Comparison of ENCODE assay signal across 8 mouse cellular contexts in the genomic region with DNA sequence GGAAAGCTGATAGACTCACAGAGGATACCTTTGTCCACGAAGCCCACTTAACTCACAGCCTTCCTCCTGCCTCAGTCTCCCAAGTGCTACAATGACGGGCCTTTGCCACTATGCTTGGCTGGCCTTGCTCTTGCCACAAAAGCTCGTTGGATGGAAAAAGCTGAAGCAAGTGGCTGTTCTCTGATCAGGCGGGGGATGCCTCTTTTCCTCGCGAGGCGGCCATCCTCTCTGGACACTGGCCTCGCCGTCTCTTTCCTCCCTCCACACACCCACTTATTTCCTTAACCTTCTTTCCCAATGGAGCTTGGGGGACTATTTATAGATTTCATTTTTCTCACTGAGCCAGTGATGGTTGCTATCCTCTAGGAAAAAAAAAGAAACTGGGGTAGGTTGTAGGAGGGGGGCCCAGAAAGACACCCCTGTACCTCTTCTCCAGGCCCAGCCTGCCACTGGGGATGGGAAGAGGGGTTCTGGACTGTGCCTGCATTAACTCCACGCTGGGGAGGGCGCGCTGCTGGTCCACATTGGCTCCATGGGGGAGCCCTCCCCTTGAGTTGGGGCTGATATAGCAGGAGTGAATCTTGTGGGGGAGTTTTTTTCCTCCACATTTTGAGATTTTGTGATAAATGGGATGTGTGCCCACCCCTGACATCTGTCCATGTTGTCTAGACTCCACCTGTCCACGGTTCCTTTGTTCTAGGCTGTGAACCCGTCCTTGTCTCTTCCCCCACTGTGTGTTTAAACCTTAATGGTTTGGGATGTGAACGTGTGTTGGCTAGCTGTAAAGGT. TPM values are rescaled to one million over a fixed set of nuclear protein-coding genes. Genes with fewer than 3 reads are reported as not detected.
DNase-seq lines count a peak whose midpoint lies in the region; ATAC-seq and TF ChIP-seq lines count a peak whose summit lies in the region.

No protein-coding gene starts in this region.

- WGBS in thymus, adult 2 months = 78% methylated on average over 15 of the region's 15 CpGs
- WGBS in liver, embryonic 11.5 days = 72% methylated on average over 15 of the region's 15 CpGs

- intact Hi-C loops in heart, postnatal 25 days (cut with DNase I) = no loop called here

- TF ChIP-seq CTCF in thymus, adult 2 months (IDR thresholded peaks at IDR 0.05; ENCODE audit: borderline replicate concordance, control insufficient read depth, extremely low read depth, insufficient read depth, low read length, poor library complexity) = no peak

- ATAC-seq in liver, embryonic 11.5 days (replicated peaks; ENCODE audit: low FRiP score) = no peak

- no peak overlapping the region for H3K4me3 ChIP-seq in thymus, adult 2 months (ENCODE audit: control insufficient read depth, insufficient read depth, low read length)
- no peak overlapping the region for H3K4me3 ChIP-seq in liver, embryonic 11.5 days (ENCODE audit: low read depth, low read length)

- no peak for TF ChIP-seq POLR2A in thymus, adult 2 months (IDR thresholded peaks at IDR 0.05; ENCODE audit: control insufficient read depth, extremely low read depth, insufficient read depth, low read length, poor library complexity)

- H3K4me2 ChIP-seq in liver, embryonic 11.5 days = peak overlapping the region; percentile 13; the same call in 1 of the 2 replicates

- peak; percentile 94 for DNase-seq in heart, adult 11 months
- DNase-seq in heart, postnatal 25 days (ENCODE audit: low spot score) = no peak
- no peak for DNase-seq in thymus, adult 2 months
- no peak for DNase-seq in thymus, postnatal 0 days (ENCODE audit: low spot score)
- no peak for DNase-seq in liver, embryonic 11.5 days (ENCODE audit: low spot score)
- DNase-seq in right cerebral cortex, postnatal 25 days = no peak
- DNase-seq in cerebellum, adult 18-20 months = no peak
- no peak for DNase-seq in lung, postnatal 4 days

- no peak overlapping the region for H3K9ac ChIP-seq in liver, embryonic 11.5 days (ENCODE audit: low read depth, low read length)

- no peaks in the 10 kb centered on the region for H3K27me3 ChIP-seq in thymus, adult 2 months (ENCODE audit: control insufficient read depth, insufficient read depth, low read length)
- H3K27me3 ChIP-seq in liver, embryonic 11.5 days (replicated peaks; ENCODE audit: control insufficient read depth, insufficient read depth, low read length) = no peaks in the 10 kb centered on the region

- peak overlapping the region; percentile 85; the same call in 1 of the 2 replicates for H3K27ac ChIP-seq in thymus, adult 2 months (ENCODE audit: control insufficient read depth, insufficient read depth, low read length)
- no peak overlapping the region; the same call in 1 of the 2 replicates for H3K27ac ChIP-seq in liver, embryonic 11.5 days (ENCODE audit: low read depth, low read length)

- no peaks in the 10 kb centered on the region for H3K9me3 ChIP-seq in liver, embryonic 11.5 days (ENCODE audit: control insufficient read depth, low read length)

- peaks cover 47% of the 10 kb centered on the region for H3K36me3 ChIP-seq in thymus, adult 2 months (ENCODE audit: control insufficient read depth, insufficient read depth, low read length)
- peaks cover 46% of the 10 kb centered on the region for H3K36me3 ChIP-seq in liver, embryonic 11.5 days (ENCODE audit: control insufficient read depth, insufficient read depth, low read length)

- H3K4me1 ChIP-seq in thymus, adult 2 months (replicated peaks; ENCODE audit: control insufficient read depth, insufficient read depth, low read length) = peaks cover 64% of the 10 kb centered on the region
- peaks cover 82% of the 10 kb centered on the region for H3K4me1 ChIP-seq in liver, embryonic 11.5 days (replicated peaks; ENCODE audit: control insufficient read depth, insufficient read depth, low read length)

RNA-seq across cellular contexts. Expression of a gene that starts 8.4 kb away (rescaled TPM):
- total RNA-seq in heart, postnatal 25 days (2021) = 10 to 100 TPM; 31.7 to 43.1 TPM
- 173 and 193 TPM in 2 replicates for polyA plus RNA-seq in thymus, adult 2 months (2012; rRNA removed)
- polyA plus RNA-seq in thymus, postnatal 0 days (2015; fragmentation: Nextera tagmentation; extraction: Ambion mirVana) = 226 and 376 TPM in 2 replicates
- 22.5 and 25.1 TPM in 2 replicates for polyA plus RNA-seq in liver, embryonic 11.5 days (2014; fragmentation: Nextera tagmentation; extraction: Ambion mirVana)

RNA-seq across cellular contexts. Expression of a gene that starts 9.3 kb away (rescaled TPM):
- 100 to 1,000 TPM in 1 of 2 experiments, 10 to 100 TPM in 1; 92.1 to 120 TPM for total RNA-seq in heart, postnatal 25 days (2021)
- 342 and 374 TPM in 2 replicates for polyA plus RNA-seq in thymus, adult 2 months (2012; rRNA removed)
- polyA plus RNA-seq in thymus, postnatal 0 days (2015; fragmentation: Nextera tagmentation; extraction: Ambion mirVana) = 13.1 and 18.8 TPM in 2 replicates
- 19.2 and 20.1 TPM in 2 replicates for polyA plus RNA-seq in liver, embryonic 11.5 days (2014; fragmentation: Nextera tagmentation; extraction: Ambion mirVana)

RNA-seq across cellular contexts. Expression of a gene that starts 15.4 kb away (rescaled TPM):
- total RNA-seq in heart, postnatal 25 days (2021) = 1 to 10 TPM; 4.2 to 5.2 TPM
- polyA plus RNA-seq in thymus, adult 2 months (2012; rRNA removed) = 11.1 and 14.8 TPM in 2 replicates
- polyA plus RNA-seq in thymus, postnatal 0 days (2015; fragmentation: Nextera tagmentation; extraction: Ambion mirVana) = 15.3 and 15.4 TPM in 2 replicates
- polyA plus RNA-seq in liver, embryonic 11.5 days (2014; fragmentation: Nextera tagmentation; extraction: Ambion mirVana) = 21.8 and 27.4 TPM in 2 replicates

RNA-seq across cellular contexts. Expression of a gene that starts 16.7 kb away (rescaled TPM):
- 1 to 10 TPM; 2.4 to 3.1 TPM for total RNA-seq in heart, postnatal 25 days (2021)
- 34.0 and 37.7 TPM in 2 replicates for polyA plus RNA-seq in thymus, adult 2 months (2012; rRNA removed)
- 3.5 and 4.3 TPM in 2 replicates for polyA plus RNA-seq in thymus, postnatal 0 days (2015; fragmentation: Nextera tagmentation; extraction: Ambion mirVana)
- 2.8 and 3.1 TPM in 2 replicates for polyA plus RNA-seq in liver, embryonic 11.5 days (2014; fragmentation: Nextera tagmentation; extraction: Ambion mirVana)

RNA-seq across cellular contexts. Expression of a gene that starts 18.9 kb away (rescaled TPM):
- total RNA-seq in heart, postnatal 25 days (2021) = 1,000 to 10,000 TPM; 1,252 to 1,264 TPM
- polyA plus RNA-seq in thymus, adult 2 months (2012; rRNA removed) = 1,163 and 1,361 TPM in 2 replicates
- 588 TPM in 2 replicates for polyA plus RNA-seq in thymus, postnatal 0 days (2015; fragmentation: Nextera tagmentation; extraction: Ambion mirVana)
- polyA plus RNA-seq in liver, embryonic 11.5 days (2014; fragmentation: Nextera tagmentation; extraction: Ambion mirVana) = 482 and 514 TPM in 2 replicates

Comparison
In these comparisons a context has a peak if more than half of its experiments do, and no peak if none do; other contexts are left out.
1. RNA of a gene that starts 9.3 kb away (polyA plus RNA-seq): 342 to 374 TPM in thymus, adult 2 months; 19.2 to 20.1 TPM in liver, embryonic 11.5 days and 13.1 to 18.8 TPM in thymus, postnatal 0 days; every median in the first group is over 10 times any median in the second.